Mouse (Mus musculus) embryonic facial prominence, embryonic 14.5 days (tissue): Measurements from ENCODE around the gene Crybb1. TPM values are rescaled to one million over a fixed set of nuclear protein-coding genes. Genes with fewer than 3 reads are reported as not detected.
A peak's percentile ranks its signal among the peaks of the same experiment; 100 is the strongest.

Experiments used
- ATAC-seq: fragments of 200-750 bp; cut with Nextera tagmentation; 2 replicates; pipeline ENCODE4 v1.8.0; 2017; ENCODE audit warnings: low read depth, moderate number of reproducible peaks, moderate TSS enrichment
- DNase-seq: peaks from one replicate; pipeline ENCODE4 v3.0.0-alpha.2; 2015; ENCODE audit warnings: low spot score
- H3K27ac ChIP-seq: fragments of 300-500 bp; sonication (generic); replicated peaks from 2 replicates; pipeline ENCODE4 v1.5.1; 2014; ENCODE audit warnings: low read depth, mild to moderate bottlenecking, low read length, moderate library complexity
- H3K27me3 ChIP-seq: fragments of 300-500 bp; sonication (generic); replicated peaks from 2 replicates; pipeline ENCODE4 v1.6.1; 2014; ENCODE audit warnings: low read length; ENCODE audit not compliant: control insufficient read depth, insufficient read depth
- H3K36me3 ChIP-seq: fragments of 300-500 bp; sonication (generic); 2 replicates; pipeline ENCODE4 v1.6.1; 2014; ENCODE audit warnings: low read length, mixed read lengths; ENCODE audit not compliant: control insufficient read depth, insufficient read depth
- H3K4me1 ChIP-seq: fragments of 300-500 bp; sonication (generic); 2 replicates; pipeline ENCODE4 v1.6.1; 2014; ENCODE audit warnings: antibody characterized with exemption, low read length; ENCODE audit not compliant: control insufficient read depth, insufficient read depth
- H3K4me2 ChIP-seq: fragments of 300-500 bp; sonication (generic); 2 replicates; pipeline ENCODE4 v1.6.1; 2014; ENCODE audit warnings: low read depth, mild to moderate bottlenecking, low read length, moderate library complexity, mixed read lengths
- H3K4me3 ChIP-seq: fragments of 300-500 bp; sonication (generic); 2 replicates; pipeline ENCODE4 v1.5.1; 2014; ENCODE audit warnings: low read depth, mild to moderate bottlenecking, low read length
- H3K9ac ChIP-seq: fragments of 300-500 bp; sonication (generic); 2 replicates; pipeline ENCODE4 v1.6.1; 2014; ENCODE audit warnings: low read depth, mild to moderate bottlenecking, low read length, moderate library complexity, mixed read lengths
- H3K9me3 ChIP-seq: fragments of 300-500 bp; sonication (generic); 2 replicates; pipeline ENCODE4 v1.6.1; 2016; ENCODE audit warnings: low read length; ENCODE audit not compliant: control insufficient read depth
- WGBS: fragments of 180-500 bp; shearing (Covaris S2); extraction: QIAGEN DNeasy Blood & Tissue Kit; methylation state at CpG from one replicate; pipeline ENCODE4 v1.1.7; 2014; 5-methylcytosine and 5-hydroxymethylcytosine counted together
- polyA plus RNA-seq: library from polyadenylated mRNA; unstranded; fragments of >200 nt; fragmentation: Nextera tagmentation; extraction: Ambion mirVana; gene quantifications from 2 replicates; pipeline ENCODE4 v1.2.1, GENCODE M21; 2014

The Crybb1 gene
- polyA plus RNA-seq, 1 experiment from 2014 or later: 3.2 TPM

DNA sequence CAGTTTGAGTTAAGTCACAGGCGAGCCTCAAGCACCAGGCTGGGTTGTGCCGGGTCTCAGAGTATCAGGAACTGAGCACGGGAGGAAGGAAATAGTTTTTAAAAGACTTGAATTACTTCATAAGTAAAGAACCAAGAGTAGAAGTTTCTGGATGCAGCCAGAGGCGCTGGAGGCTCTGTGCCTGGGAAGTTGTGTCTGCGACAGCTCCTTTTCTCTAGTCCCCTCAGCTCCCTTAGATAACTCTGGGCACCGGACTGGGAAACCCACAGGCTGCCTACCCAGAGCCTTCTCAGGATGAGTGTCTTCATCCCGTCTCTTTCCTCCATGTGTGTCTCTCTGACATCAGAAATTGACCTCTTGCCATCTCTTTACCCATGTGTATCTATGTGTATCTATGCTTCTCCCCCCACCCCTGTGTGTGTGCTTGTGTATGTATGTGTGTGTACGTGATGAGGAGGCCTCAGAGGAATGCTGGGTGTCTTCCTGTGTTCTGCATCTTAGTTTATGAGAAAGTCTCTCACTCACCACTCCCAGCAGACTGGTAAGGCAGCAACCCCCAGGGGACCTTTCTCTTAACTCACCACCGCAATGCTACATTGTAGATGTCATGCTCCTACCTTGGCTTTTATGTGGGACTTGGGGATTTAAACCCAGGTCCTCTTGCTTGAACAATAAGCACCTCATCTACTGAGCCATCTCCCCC, 27.3 kb downstream of the Crybb1 start:
- Histone ChIP-seq H3K4me3 (no peak overlapping the region), H3K4me1 (peaks cover 15% of the 10 kb centered on the region; the same call in 1 of the 2 replicates)
- WGBS: 62% methylated on average over 9 of the region's 9 CpGs

DNA sequence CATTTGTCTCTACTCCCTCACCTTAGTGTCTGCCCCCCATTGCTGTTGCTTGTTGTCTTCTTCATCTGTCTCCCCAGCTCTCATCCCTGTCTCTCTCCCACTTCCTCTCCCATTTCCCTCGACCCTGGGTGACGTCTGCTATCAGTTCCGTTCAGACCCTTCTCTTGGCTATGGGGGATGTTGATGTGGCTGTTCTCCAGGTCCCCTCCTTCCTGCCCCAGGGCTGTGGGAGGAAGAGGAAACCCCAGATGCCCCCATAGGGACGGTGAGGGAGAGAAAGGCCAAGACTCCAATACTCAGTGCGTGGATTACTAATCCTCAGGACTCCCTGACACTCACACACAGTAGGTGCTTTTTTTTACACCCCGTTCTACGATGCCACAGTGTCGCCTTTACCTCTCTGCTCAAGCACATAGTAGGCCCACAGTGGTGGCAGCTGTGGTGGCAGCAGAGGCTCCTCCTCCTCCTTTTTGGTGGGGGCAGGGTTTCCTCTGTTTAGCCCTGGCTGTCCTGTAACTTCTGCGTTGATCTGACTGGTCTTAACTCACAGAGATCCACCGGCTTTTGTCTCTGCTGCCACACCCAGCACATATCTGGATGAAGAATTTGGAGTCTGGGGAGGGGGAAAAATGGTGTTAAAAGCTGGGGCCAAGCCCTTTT, 28.1 kb downstream of the Crybb1 start:
- no peak for DNase-seq
- H3K4me1 ChIP-seq: peaks cover 15% of the 10 kb centered on the region; the same call in 1 of the 2 replicates
- no peaks in the 10 kb centered on the region for H3K36me3 ChIP-seq
- no peaks in the 10 kb centered on the region for H3K9me3 ChIP-seq
- ATAC-seq: no peak
- WGBS: 61% methylated on average over 10 of the region's 10 CpGs
- H3K4me2 ChIP-seq: no peak overlapping the region
- no peak overlapping the region for H3K9ac ChIP-seq
- 0 out of 2 replicates have a peak overlapping the region, but pooled peaks have one; percentile 11 for H3K27ac ChIP-seq
- no peak overlapping the region for H3K4me3 ChIP-seq
- no peaks in the 10 kb centered on the region for H3K27me3 ChIP-seq

More for the DNA sequence above, 27.3 kb downstream of the Crybb1 start:
- ATAC-seq (no peak), DNase-seq (no peak)
- H3K9ac ChIP-seq: no peak overlapping the region
- no peak overlapping the region for H3K4me2 ChIP-seq
- H3K27me3 ChIP-seq: no peaks in the 10 kb centered on the region
- H3K36me3 ChIP-seq: no peaks in the 10 kb centered on the region
- H3K9me3 ChIP-seq: no peaks in the 10 kb centered on the region
- H3K27ac ChIP-seq: no peak overlapping the region

DNA sequence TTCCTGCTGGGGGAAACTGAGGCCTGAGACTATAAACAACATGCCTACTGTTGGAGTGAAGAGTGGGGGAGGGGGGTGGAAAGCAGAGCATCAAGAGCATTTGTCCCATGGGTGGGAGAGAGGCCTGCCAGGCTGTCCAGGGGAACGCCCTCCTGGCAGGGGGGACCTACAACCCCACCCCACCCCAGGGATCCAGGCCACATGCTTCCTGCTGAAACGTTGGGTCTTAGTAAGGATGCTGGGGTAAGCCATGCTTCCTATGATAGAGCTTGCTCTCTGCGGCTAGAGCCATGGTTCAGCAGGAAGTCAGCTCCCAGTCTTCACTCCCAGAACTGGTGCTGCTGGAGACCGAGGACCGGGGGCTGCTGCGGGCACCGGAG, 28.6 kb downstream of the Crybb1 start:
- Histone ChIP-seq H3K4me1 (peaks cover 11% of the 10 kb centered on the region; the same call in 1 of the 2 replicates), H3K4me3 (no peak overlapping the region), H3K9me3 (no peaks in the 10 kb centered on the region), H3K27ac (0 out of 2 replicates have a peak overlapping the region, but pooled peaks have one; percentile 11), H3K36me3 (no peaks in the 10 kb centered on the region), H3K4me2 (no peak overlapping the region), H3K9ac (no peak overlapping the region), H3K27me3 (no peaks in the 10 kb centered on the region)
- no peak for ATAC-seq
- DNase-seq: no peak
- WGBS: 78% methylated on average over 6 of the region's 7 CpGs

DNA sequence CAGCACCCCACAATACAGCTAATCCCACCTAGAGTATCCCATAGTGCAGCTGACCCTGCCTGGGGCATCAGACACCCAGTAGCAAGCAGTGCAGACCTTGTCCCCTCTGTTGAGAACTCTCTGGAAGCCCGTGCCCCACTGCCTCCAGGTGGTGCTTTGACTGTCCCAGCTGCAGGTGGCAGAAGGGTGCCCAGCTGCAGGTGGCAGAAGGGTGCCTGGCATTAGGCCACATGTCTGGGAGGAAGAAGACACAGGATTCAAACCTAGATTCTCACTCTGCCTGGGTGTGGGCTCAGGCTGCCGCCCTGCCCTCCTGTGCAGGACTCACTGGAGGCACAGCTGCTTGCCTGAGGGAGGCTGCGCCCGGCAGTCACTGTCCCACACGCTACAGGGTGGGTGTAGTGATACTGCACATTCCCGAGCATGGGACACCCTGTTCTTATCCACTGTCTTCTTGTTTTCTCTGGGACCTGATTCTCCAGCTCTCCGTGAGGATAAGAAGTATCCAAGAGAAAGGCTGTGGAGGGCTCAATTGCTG, 30.0 kb downstream of the Crybb1 start:
- Histone ChIP-seq H3K4me3 (no peak overlapping the region), H3K9ac (no peak overlapping the region), H3K4me2 (no peak overlapping the region), H3K27me3 (no peaks in the 10 kb centered on the region), H3K4me1 (peaks cover 8% of the 10 kb centered on the region; the same call in 1 of the 2 replicates), H3K9me3 (no peaks in the 10 kb centered on the region), H3K36me3 (no peaks in the 10 kb centered on the region), H3K27ac (no peak overlapping the region)
- DNase-seq (no peak), ATAC-seq (no peak)
- 84% methylated on average over 6 of the region's 7 CpGs for WGBS

DNA sequence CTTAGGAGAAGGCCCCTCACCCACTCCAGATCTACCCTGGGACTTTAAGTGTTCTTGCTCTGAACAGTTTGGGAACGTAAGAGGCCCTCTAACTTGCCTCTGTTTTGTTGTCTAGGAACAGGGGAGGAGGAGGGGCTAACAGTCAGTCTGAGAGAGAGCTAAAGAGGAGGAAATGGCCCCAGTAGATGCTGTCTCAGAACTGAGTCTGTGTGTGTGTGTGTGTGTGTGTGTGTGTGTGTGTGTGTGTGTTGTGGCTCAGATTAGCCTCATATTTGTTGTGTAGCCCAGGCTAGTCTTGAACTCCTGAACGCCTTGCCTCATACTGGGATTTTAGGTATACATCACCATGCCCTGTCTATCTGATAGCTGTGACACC, 31.0 kb downstream of the Crybb1 start:
- Histone ChIP-seq H3K9me3 (no peaks in the 10 kb centered on the region), H3K4me3 (no peak overlapping the region), H3K27ac (no peak overlapping the region), H3K4me2 (no peak overlapping the region), H3K9ac (no peak overlapping the region), H3K4me1 (no peaks in the 10 kb centered on the region; the same call in 1 of the 2 replicates), H3K27me3 (no peaks in the 10 kb centered on the region), H3K36me3 (no peaks in the 10 kb centered on the region)
- WGBS: 70% methylated on average over 2 of the region's 2 CpGs
- ATAC-seq (no peak), DNase-seq (no peak)

DNA sequence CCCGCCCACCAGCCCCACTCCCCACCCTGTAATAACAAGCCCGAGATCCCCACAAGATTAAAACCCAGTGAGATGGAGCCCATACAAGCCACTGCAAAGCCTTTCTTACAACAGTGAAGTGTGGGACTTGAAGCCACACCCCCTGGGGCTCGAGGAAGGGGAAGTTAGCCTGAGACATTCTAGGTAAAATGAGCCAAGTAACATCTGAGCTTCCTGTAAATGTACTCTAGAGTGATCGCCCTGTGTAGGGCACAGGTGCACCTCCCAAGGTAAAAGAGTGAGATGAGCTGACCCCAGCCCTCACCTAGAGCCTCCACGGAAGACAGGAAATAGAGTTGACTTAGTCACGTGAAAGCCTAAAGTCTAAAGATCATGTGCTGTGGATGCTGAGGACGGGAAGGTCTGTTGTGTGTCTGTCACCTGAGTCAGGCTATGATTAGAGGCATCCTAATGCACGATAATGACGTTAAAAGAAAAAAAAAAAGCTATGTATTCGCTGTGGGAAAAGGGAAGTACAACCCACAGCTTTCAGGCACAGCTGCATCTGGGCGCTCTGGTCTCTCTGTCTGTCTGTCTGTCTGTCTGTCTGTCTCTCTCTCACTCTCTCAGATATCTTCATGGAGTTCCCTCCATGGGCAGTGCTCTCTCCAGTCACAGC, 31.5 kb downstream of the Crybb1 start:
- Histone ChIP-seq H3K4me2 (no peak overlapping the region), H3K9ac (no peak overlapping the region), H3K27ac (no peak overlapping the region), H3K27me3 (no peaks in the 10 kb centered on the region), H3K4me1 (no peaks in the 10 kb centered on the region; the same call in 1 of the 2 replicates), H3K9me3 (no peaks in the 10 kb centered on the region), H3K36me3 (no peaks in the 10 kb centered on the region), H3K4me3 (no peak overlapping the region)
- ATAC-seq (no peak), DNase-seq (no peak)
- WGBS: 58% methylated on average over 11 of the region's 11 CpGs

DNA sequence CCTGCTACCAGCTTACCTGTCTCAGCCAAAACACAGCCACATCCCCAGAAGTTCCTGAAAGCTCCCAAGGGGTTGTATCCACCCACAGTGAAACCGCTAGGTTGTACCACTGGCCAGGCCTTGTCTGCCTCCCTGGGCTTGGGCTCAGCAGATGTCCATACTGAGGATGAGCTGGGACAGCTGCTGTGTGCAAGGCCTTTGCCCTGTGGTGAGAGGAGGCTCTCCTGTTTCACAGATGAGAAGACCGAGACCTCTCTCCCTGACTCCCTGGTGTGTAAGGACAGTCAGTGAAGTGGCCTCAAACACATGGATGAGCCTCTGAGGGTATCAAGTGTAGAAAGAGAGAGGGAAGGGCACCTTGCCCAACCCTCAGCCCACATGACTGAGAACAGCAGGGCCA, 32.0 kb downstream of the Crybb1 start:
- H3K36me3 ChIP-seq: no peaks in the 10 kb centered on the region
- no peak overlapping the region for H3K27ac ChIP-seq
- H3K9ac ChIP-seq: no peak overlapping the region
- no peaks in the 10 kb centered on the region for H3K27me3 ChIP-seq
- ATAC-seq: no peak
- H3K9me3 ChIP-seq: no peaks in the 10 kb centered on the region
- no peak overlapping the region for H3K4me3 ChIP-seq
- no peaks in the 10 kb centered on the region; the same call in 1 of the 2 replicates for H3K4me1 ChIP-seq
- WGBS: 84% methylated on average over 2 of the region's 2 CpGs
- DNase-seq: no peak
- no peak overlapping the region for H3K4me2 ChIP-seq

DNA sequence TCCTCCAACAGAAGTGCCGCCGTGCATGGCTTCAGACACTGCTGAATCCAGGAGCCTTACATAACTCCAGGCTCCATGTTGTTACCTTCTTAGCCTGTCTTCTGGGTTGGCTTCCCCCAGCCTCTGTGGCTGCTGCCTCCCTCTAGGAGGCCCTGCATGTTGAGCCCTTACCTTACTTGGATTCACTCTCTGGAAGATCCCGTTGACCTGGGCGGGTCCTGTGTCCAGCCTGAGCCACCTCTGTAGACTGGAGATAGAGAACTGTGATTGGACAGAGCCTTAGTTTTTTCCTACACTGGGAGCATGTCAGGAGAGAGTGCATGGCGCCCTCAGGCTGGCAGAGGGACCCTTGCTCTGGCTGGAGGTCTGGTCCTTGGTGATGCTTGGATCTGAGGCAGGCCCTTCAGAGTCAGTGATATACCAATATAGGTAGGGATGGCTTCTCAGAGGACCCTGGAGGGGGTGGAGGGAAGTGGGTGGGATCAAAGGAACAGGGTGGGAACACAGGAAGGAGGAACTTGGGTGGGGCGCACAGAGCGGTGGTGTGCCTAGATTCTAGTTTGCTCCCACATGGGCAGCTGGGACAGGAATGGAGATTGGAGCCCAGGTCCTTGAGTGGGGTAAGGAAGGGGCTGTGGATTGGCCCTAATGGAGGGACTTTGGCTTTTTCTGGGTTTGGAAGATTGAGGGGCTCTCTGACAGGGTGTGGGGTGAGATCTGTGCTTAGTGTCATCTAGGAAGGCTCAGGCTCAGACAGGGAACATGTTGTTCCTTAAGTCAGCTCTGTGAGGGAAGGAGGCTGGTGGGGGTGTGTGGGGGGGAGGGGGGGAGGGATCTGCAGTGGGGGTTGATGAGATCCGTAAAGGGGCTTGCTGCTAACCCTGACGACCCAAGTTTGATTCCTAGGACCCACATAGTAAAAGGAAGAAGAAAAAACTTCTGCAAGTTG, 32.9 kb downstream of the Crybb1 start:
- H3K27ac ChIP-seq: no peak overlapping the region

More for the DNA sequence above, 32.9 kb downstream of the Crybb1 start:
- no peak for DNase-seq
- H3K36me3 ChIP-seq: no peaks in the 10 kb centered on the region
- no peak for ATAC-seq
- H3K4me1 ChIP-seq: no peaks in the 10 kb centered on the region; the same call in 1 of the 2 replicates
- no peak overlapping the region for H3K4me3 ChIP-seq
- 76% methylated on average over 9 of the region's 9 CpGs for WGBS
- H3K9me3 ChIP-seq: no peaks in the 10 kb centered on the region
- H3K9ac ChIP-seq: no peak overlapping the region
- H3K4me2 ChIP-seq: no peak overlapping the region
- no peaks in the 10 kb centered on the region for H3K27me3 ChIP-seq
